Mouse (Mus musculus): Measurements from ENCODE around the gene Amy1. TPM values are rescaled to one million over a fixed set of nuclear protein-coding genes. Genes with fewer than 3 reads are reported as not detected.

Amy1 gene
- total and polyA plus RNA-seq, 2 experiments from 2014 or later, result 0.38 to 2.9 TPM

GRCm38 (mm10) chr3:113630564-113630963 is 24.1 kb upstream of the Amy1 start:
- peak; percentile 38 for DNase-seq (ENCODE audit: low spot score)
- 12% methylated on average over 13 of the region's 13 CpGs for WGBS

DNA sequence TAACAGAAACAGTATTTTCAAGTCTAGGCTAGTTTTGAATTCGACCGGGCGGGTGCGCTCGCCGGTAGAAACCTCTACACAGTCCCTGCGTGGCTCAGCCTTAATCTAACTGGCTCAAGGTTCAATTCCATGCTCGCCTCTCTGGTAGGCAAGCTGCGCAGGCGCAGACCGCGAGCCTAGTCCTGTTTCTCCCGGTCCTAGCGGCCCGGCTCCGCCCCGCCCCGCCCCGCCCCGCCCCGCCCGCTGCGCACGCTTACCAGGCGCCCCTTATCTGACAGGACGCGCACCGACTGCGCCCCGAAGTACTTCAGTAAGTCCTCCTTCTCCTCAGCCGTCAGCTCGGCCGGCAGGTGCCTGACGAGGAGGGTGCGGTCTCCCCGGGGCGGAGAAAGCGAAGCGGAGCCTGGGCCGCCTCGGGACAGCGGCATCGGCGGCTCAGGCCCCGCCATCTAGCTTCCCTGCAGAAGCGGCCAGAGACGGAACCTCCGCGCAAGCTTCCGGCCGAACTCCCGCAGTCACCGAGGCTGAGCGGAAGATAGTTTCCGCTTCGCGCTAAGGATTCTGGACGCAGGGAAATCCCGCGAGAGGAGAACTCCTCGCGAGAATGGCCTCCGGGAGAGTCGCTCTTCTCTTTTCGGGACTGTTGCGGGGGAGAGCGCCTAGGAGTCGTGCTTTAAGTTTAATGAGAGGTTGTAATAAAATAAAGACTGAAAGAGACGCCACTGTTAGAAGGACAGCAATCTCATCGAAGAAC is 23.3 kb upstream of the Amy1 start, which contains the start of gene Rnpc3:
TSS of gene Rnpc3 (minus strand) at position 544 of the 754 bp plus-strand sequence.
- Histone ChIP-seq H3K27ac (ENCODE audit: low read depth) (peak within 1 kb of the TSS; percentile 100), H3K9ac (replicated peaks; ENCODE audit: low read depth, low read length) (peak within 1 kb of the TSS; percentile 95), H3K9me3 (replicated peaks; ENCODE audit: control insufficient read depth, low read length) (no peaks in the 10 kb centered on the region), H3K4me1 (ENCODE audit: control insufficient read depth, insufficient read depth) (peaks cover 11% of the 10 kb centered on the region), H3K4me3 (ENCODE audit: low read depth, low read length) (peak within 1 kb of the TSS; percentile 86), H3K27me3 (ENCODE audit: control insufficient read depth, insufficient read depth, low read length) (no peaks in the 10 kb centered on the region), H3K4me2 (ENCODE audit: low read depth, low read length) (peak within 1 kb of the TSS; percentile 84), H3K36me3 (replicated peaks; ENCODE audit: control insufficient read depth, insufficient read depth, low read length) (peaks cover 4% of the 10 kb centered on the region; the same call in 1 of the 2 replicates)
- ATAC-seq (ENCODE audit: insufficient read depth, low read depth) (peak; percentile 97), DNase-seq (ENCODE audit: low spot score) (peak; percentile 97)
- WGBS, result under 1% methylated on average over 65 of the region's 70 CpGs
- TF ChIP-seq CTCF (IDR thresholded peaks at IDR 0.05; ENCODE audit: low read depth), result peak; percentile 3; the same call in 1 of the 2 replicates
- peak; percentile 94 for TF ChIP-seq EP300 (IDR thresholded peaks at IDR 0.05; ENCODE audit: low read depth)

More at GRCm38 (mm10) chr3:113630564-113630963, 24.1 kb upstream of the Amy1 start:
- Histone ChIP-seq H3K9me3 (replicated peaks; ENCODE audit: control insufficient read depth, low read length) (no peaks in the 10 kb centered on the region), H3K9ac (replicated peaks; ENCODE audit: low read depth, low read length) (peak overlapping the region; percentile 95), H3K4me1 (ENCODE audit: control insufficient read depth, insufficient read depth) (peaks cover 11% of the 10 kb centered on the region), H3K36me3 (replicated peaks; ENCODE audit: control insufficient read depth, insufficient read depth, low read length) (peaks cover 3% of the 10 kb centered on the region; the same call in 1 of the 2 replicates), H3K4me2 (ENCODE audit: low read depth, low read length) (peak overlapping the region; percentile 84), H3K27me3 (ENCODE audit: control insufficient read depth, insufficient read depth, low read length) (no peaks in the 10 kb centered on the region), H3K4me3 (ENCODE audit: low read depth, low read length) (peak overlapping the region; percentile 86), H3K27ac (ENCODE audit: low read depth) (peak overlapping the region; percentile 100)
- ATAC-seq (ENCODE audit: insufficient read depth, low read depth), result no peak
- TF ChIP-seq CTCF (IDR thresholded peaks at IDR 0.05; ENCODE audit: low read depth), result no peak
- no peak for TF ChIP-seq EP300 (IDR thresholded peaks at IDR 0.05; ENCODE audit: low read depth)

DNA sequence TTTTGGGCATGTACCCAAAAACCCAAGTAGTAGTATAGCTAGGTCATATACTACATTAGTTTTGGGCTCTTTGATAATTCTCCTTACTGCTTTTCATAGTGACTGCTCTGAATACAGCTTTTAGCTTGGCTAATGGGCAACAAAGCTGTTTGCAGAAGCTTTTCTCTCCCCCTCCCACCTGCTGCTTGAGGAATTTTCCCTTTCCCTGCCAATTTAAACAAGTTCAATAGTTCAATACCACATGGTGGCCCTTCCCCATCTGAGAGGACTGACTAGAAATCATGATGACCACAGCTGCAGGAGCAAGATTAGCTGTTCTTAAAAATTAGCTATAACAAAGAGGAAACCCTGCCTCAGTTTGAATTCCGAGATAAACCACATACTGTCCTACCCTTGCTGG is 15.7 kb downstream of the Amy1 start:
- Histone ChIP-seq H3K9me3 (replicated peaks; ENCODE audit: control insufficient read depth, low read length) (no peaks in the 10 kb centered on the region), H3K9ac (replicated peaks; ENCODE audit: low read depth, low read length) (no peak overlapping the region), H3K4me1 (ENCODE audit: control insufficient read depth, insufficient read depth) (no peaks in the 10 kb centered on the region), H3K36me3 (replicated peaks; ENCODE audit: control insufficient read depth, insufficient read depth, low read length) (no peaks in the 10 kb centered on the region), H3K27ac (ENCODE audit: low read depth) (no peak overlapping the region), H3K4me3 (ENCODE audit: low read depth, low read length) (no peak overlapping the region), H3K27me3 (ENCODE audit: control insufficient read depth, insufficient read depth, low read length) (no peaks in the 10 kb centered on the region), H3K4me2 (ENCODE audit: low read depth, low read length) (no peak overlapping the region)
- ATAC-seq (ENCODE audit: insufficient read depth, low read depth) (no peak), DNase-seq (ENCODE audit: low spot score) (no peak)
- TF ChIP-seq EP300 (IDR thresholded peaks at IDR 0.05; ENCODE audit: low read depth) (no peak), CTCF (IDR thresholded peaks at IDR 0.05; ENCODE audit: low read depth) (no peak)
- 76% methylated on average over 1 of the region's 1 CpGs for WGBS

- no peak overlapping the region for H3K27ac ChIP-seq (ENCODE audit: low read depth)
- TF ChIP-seq CTCF (IDR thresholded peaks at IDR 0.05; ENCODE audit: low read depth) (no peak), EP300 (IDR thresholded peaks at IDR 0.05; ENCODE audit: low read depth) (no peak)
- DNase-seq (ENCODE audit: low spot score), result no peak
- no peak overlapping the region for H3K9ac ChIP-seq (replicated peaks; ENCODE audit: low read depth, low read length)
- 71% methylated on average over 4 of the region's 4 CpGs for WGBS
- H3K4me2 ChIP-seq (ENCODE audit: low read depth, low read length), result no peak overlapping the region
- H3K9me3 ChIP-seq (replicated peaks; ENCODE audit: control insufficient read depth, low read length), result no peaks in the 10 kb centered on the region
- no peaks in the 10 kb centered on the region for H3K27me3 ChIP-seq (ENCODE audit: control insufficient read depth, insufficient read depth, low read length)
- H3K36me3 ChIP-seq (replicated peaks; ENCODE audit: control insufficient read depth, insufficient read depth, low read length), result no peaks in the 10 kb centered on the region
- ATAC-seq (ENCODE audit: insufficient read depth, low read depth), result no peak
- H3K4me1 ChIP-seq (ENCODE audit: control insufficient read depth, insufficient read depth), result no peaks in the 10 kb centered on the region
- no peak overlapping the region for H3K4me3 ChIP-seq (ENCODE audit: low read depth, low read length)
These were observed 31.9 kb downstream of the Amy1 start for GRCm38 (mm10) chr3:113574578-113574977.

GRCm38 (mm10) chr3:113574138-113574537 is 32.4 kb downstream of the Amy1 start:
- no peak for DNase-seq (ENCODE audit: low spot score)
- TF ChIP-seq CTCF (IDR thresholded peaks at IDR 0.05; ENCODE audit: low read depth) (no peak), EP300 (IDR thresholded peaks at IDR 0.05; ENCODE audit: low read depth) (no peak)
- WGBS, result 62% methylated on average over 2 of the region's 2 CpGs
- no peaks in the 10 kb centered on the region for H3K36me3 ChIP-seq (replicated peaks; ENCODE audit: control insufficient read depth, insufficient read depth, low read length)
- no peak overlapping the region for H3K9ac ChIP-seq (replicated peaks; ENCODE audit: low read depth, low read length)
- H3K4me2 ChIP-seq (ENCODE audit: low read depth, low read length), result no peak overlapping the region
- H3K9me3 ChIP-seq (replicated peaks; ENCODE audit: control insufficient read depth, low read length), result no peaks in the 10 kb centered on the region
- ATAC-seq (ENCODE audit: insufficient read depth, low read depth), result no peak
- H3K27ac ChIP-seq (ENCODE audit: low read depth), result no peak overlapping the region
- no peaks in the 10 kb centered on the region for H3K4me1 ChIP-seq (ENCODE audit: control insufficient read depth, insufficient read depth)
- no peak overlapping the region for H3K4me3 ChIP-seq (ENCODE audit: low read depth, low read length)
- H3K27me3 ChIP-seq (ENCODE audit: control insufficient read depth, insufficient read depth, low read length), result no peaks in the 10 kb centered on the region
